Mouse (Mus musculus): Measurements from ENCODE around the gene Zfp36l3.

The Zfp36l3 gene

GRCm38 (mm10) chrX:53776276-53776675, at the start of gene Zfp36l3:
Gene Zfp36l3, minus strand, starts transcription at chrX:53776394.
- DNase-seq (ENCODE audit: low read depth, low spot score), result peak; percentile 80

DNA sequence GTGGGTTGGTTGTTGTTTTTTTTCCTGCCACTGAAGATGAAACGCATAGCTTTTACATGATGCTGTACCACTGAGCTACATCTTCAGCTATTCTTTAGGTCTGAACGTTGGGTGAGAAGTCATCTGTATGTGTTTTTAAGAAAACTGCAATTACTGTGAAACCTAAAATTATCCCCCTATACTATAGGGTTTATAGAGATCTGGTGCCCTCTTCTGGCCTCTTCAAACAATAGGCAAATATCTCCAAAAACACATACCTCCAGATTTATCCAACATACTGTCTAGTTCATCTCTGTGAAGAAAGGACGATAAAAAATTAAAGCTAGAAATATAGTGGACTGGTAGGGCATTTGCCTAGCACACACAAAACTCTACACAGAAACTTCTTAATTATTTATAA, 22.9 kb upstream of the Zfp36l3 start:
- peak; percentile 1 for DNase-seq (ENCODE audit: low read depth, low spot score)

GRCm38 (mm10) chrX:53797519-53797918, 21.3 kb upstream of the Zfp36l3 start, which contains the start of gene Xlr:
Gene Xlr, minus strand, starts transcription at chrX:53797706.
- DNase-seq (ENCODE audit: low read depth, low spot score), result peak; percentile 2

DNA sequence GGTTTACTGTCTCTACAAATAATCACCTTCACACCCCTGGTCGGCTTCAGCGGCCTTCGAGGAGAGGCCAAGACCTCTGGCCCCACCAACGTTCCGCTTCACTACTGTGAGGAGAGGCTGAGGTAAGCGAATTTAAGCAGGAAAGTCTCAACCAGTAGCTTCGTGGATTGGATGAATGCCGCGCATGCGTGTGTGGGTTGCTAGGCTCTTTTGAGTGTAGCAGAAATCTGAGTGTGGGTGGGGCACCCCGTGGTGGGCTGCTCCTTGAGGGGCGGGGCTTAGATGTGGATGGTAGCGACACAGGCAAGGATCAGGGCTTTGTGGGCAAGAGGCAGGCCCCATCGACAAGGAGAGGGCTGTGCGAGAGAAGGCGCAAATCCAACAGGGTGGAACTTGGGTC, 18.5 kb downstream of the Zfp36l3 start, which contains the start of gene 1700013H16Rik:
Gene 1700013H16Rik (minus strand): TSS at position 96 of the 400 bp plus-strand sequence.
- peak; percentile 59 for DNase-seq (ENCODE audit: low read depth, low spot score)

DNA sequence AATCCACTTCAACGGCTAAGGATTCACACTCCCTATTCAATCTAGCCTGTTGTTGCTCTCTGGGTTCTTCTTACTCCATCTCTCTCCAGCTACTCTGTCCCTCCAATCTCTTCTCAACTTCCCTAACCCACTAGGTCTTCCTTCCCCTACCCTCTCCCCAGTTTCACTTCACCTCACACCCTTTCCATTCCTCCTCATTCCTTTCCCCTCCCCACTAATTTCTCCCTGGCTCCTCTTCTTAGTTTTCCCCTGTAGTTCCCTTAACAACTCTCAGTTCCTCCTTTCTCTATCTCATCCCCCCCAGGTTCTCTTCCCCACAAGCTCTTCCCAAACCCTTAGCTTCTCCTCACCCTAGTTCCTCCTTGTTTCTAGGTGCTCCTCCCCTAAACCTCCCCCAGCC, 23.3 kb downstream of the Zfp36l3 start:
- no peak for DNase-seq (ENCODE audit: low read depth, low spot score)

- no peak for DNase-seq (ENCODE audit: low read depth, low spot score)
These were observed 47.2 kb downstream of the Zfp36l3 start for GRCm38 (mm10) chrX:53728967-53729366.

DNA sequence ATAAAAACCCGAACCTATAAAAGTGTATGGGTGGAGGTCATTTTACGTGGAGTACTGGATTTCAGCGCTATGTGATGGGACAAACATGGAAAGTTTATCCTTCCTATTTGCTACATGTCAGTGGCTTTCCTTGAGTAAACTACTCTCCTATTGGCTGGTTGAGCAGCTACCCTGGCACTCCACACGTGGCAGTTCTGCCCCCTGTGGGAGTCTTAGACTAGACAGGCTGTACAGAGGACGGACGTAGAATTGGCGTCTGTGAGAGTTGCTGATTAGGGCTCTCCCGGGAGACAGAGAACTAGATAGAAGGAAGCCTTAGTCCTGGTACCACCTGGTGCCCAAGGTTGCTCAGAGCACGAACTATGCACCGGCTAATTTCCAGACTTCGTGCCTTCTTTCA, 51.6 kb downstream of the Zfp36l3 start, which contains the start of gene 4930502E18Rik:
Gene 4930502E18Rik (plus strand): TSS at position 231 of the 400 bp plus-strand sequence.
- DNase-seq (ENCODE audit: low read depth, low spot score), result peak; percentile 21

All from R1 (cell line).